Comparison of ENCODE assay signal across 8 mouse cellular contexts in genomic region chr4:105159531-105159870, GRCm38 (mm10). TPM values are rescaled to one million over a fixed set of nuclear protein-coding genes. Genes with fewer than 3 reads are reported as not detected.
DNase-seq lines count a peak whose midpoint lies in the region; ATAC-seq and TF ChIP-seq lines count a peak whose summit lies in the region.

No protein-coding gene starts in this region.

- no peak for TF ChIP-seq CTCF in ES-Bruce4 (IDR thresholded peaks at IDR 0.05; ENCODE audit: low read depth, low read length)
- TF ChIP-seq CTCF in heart, postnatal 0 days (IDR thresholded peaks at IDR 0.05; ENCODE audit: low read depth) = no peak

- peak overlapping the region; percentile 69 for H3K4me2 ChIP-seq in heart, postnatal 0 days (ENCODE audit: low read depth, low read length)
- H3K4me2 ChIP-seq in liver, embryonic 16.5 days (ENCODE audit: low read depth, low read length) = peak overlapping the region; percentile 58

- H3K36me3 ChIP-seq in heart, embryonic 10.5 days = 0 out of 2 replicates have a peak, but pooled peaks cover 12% of the 10 kb centered on the region
- peaks cover 12% of the 10 kb centered on the region for H3K36me3 ChIP-seq in ES-Bruce4 (ENCODE audit: control insufficient read depth, insufficient read depth, low read length, poor library complexity, severe bottlenecking)
- H3K36me3 ChIP-seq in heart, postnatal 0 days (replicated peaks; ENCODE audit: control insufficient read depth, insufficient read depth, low read length) = peaks cover 11% of the 10 kb centered on the region; the same call in 1 of the 2 replicates
- H3K36me3 ChIP-seq in liver, embryonic 16.5 days (ENCODE audit: control insufficient read depth, insufficient read depth) = peaks cover 3% of the 10 kb centered on the region; the same call in 1 of the 2 replicates

- peaks cover 18% of the 10 kb centered on the region for H3K4me1 ChIP-seq in heart, embryonic 10.5 days
- peaks cover 4% of the 10 kb centered on the region for H3K4me1 ChIP-seq in ES-Bruce4 (ENCODE audit: control insufficient read depth, insufficient read depth, low read length)
- H3K4me1 ChIP-seq in heart, postnatal 0 days (ENCODE audit: control insufficient read depth, insufficient read depth) = no peaks in the 10 kb centered on the region
- peaks cover 2% of the 10 kb centered on the region for H3K4me1 ChIP-seq in liver, embryonic 16.5 days (ENCODE audit: control insufficient read depth, low read depth, low read length)

- TF ChIP-seq POLR2A in ES-Bruce4 (IDR thresholded peaks at IDR 0.05; ENCODE audit: insufficient read depth, low read length) = no peak

- peak overlapping the region; percentile 93 for H3K9ac ChIP-seq in ES-Bruce4 (ENCODE audit: low read depth, poor library complexity, severe bottlenecking)
- H3K9ac ChIP-seq in heart, postnatal 0 days (replicated peaks; ENCODE audit: low read depth, low read length) = no peak overlapping the region
- H3K9ac ChIP-seq in liver, embryonic 16.5 days (ENCODE audit: low read depth, low read length) = no peak overlapping the region

- H3K27me3 ChIP-seq in heart, embryonic 10.5 days (ENCODE audit: insufficient read depth, poor library complexity, severe bottlenecking) = peaks cover 3% of the 10 kb centered on the region; the same call in 1 of the 2 replicates
- no peaks in the 10 kb centered on the region for H3K27me3 ChIP-seq in ES-Bruce4 (ENCODE audit: control insufficient read depth, insufficient read depth, low read length, poor library complexity, severe bottlenecking)
- H3K27me3 ChIP-seq in heart, postnatal 0 days (ENCODE audit: control insufficient read depth, insufficient read depth, low read length) = no peaks in the 10 kb centered on the region
- H3K27me3 ChIP-seq in liver, embryonic 16.5 days (ENCODE audit: control insufficient read depth, insufficient read depth, low read depth, low read length) = peaks cover 21% of the 10 kb centered on the region

- DNase-seq in heart, embryonic 10.5 days (ENCODE audit: low spot score) = no peak
- DNase-seq in heart, adult 8-10 months (ENCODE audit: low spot score) = no peak
- DNase-seq in heart, postnatal 0 days (ENCODE audit: low spot score) = no peak
- DNase-seq in adrenal gland, postnatal 25 days = no peak
- no peak for DNase-seq in gastrocnemius, postnatal 14 days
- DNase-seq in MN1 (ENCODE audit: low spot score) = no peak

- no peak for ATAC-seq in heart, postnatal 0 days (ENCODE audit: insufficient read depth, low read depth)
- ATAC-seq in liver, embryonic 16.5 days (ENCODE audit: low read depth) = no peak

- no peak; the same call in 1 of the 2 replicates for TF ChIP-seq EP300 in ES-Bruce4 (IDR thresholded peaks at IDR 0.05; ENCODE audit: insufficient read depth, low read depth, low read length)
- no peak for TF ChIP-seq EP300 in heart, postnatal 0 days (IDR thresholded peaks at IDR 0.05; ENCODE audit: low read depth)

- no peak overlapping the region for H3K27ac ChIP-seq in heart, embryonic 10.5 days
- no peak overlapping the region for H3K27ac ChIP-seq in ES-Bruce4 (ENCODE audit: insufficient read depth, low read length)
- no peak overlapping the region for H3K27ac ChIP-seq in heart, postnatal 0 days (ENCODE audit: low read depth)
- H3K27ac ChIP-seq in liver, embryonic 16.5 days (ENCODE audit: low read length) = no peak overlapping the region

- intact Hi-C loops in gastrocnemius, postnatal 14 days (cut with DNase I; ENCODE audit: low total_unique reads) = loop anchor here (5.0 to 10.0 kb wide), 2 partner anchors 68 to 755 kb away; no protein-coding TSS in a partner anchor

- 31% methylated on average over 6 of the region's 6 CpGs for WGBS in heart, embryonic 10.5 days
- WGBS in heart, postnatal 0 days = 47% methylated on average over 6 of the region's 6 CpGs
- 45% methylated on average over 6 of the region's 6 CpGs for WGBS in liver, embryonic 16.5 days (ENCODE audit: insufficient replicate concordance)

- peak overlapping the region; percentile 97 for H3K4me3 ChIP-seq in heart, embryonic 10.5 days
- H3K4me3 ChIP-seq in ES-Bruce4 (ENCODE audit: low read depth, low read length) = peak overlapping the region; percentile 91
- H3K4me3 ChIP-seq in heart, postnatal 0 days (ENCODE audit: low read depth, low read length) = peak overlapping the region; percentile 92
- peak overlapping the region; percentile 67 for H3K4me3 ChIP-seq in liver, embryonic 16.5 days (ENCODE audit: low read depth, low read length)

- no peaks in the 10 kb centered on the region for H3K9me3 ChIP-seq in heart, embryonic 10.5 days
- no peaks in the 10 kb centered on the region for H3K9me3 ChIP-seq in ES-Bruce4 (replicated peaks; ENCODE audit: control insufficient read depth, insufficient read depth, low read length, poor library complexity, severe bottlenecking)
- no peaks in the 10 kb centered on the region for H3K9me3 ChIP-seq in heart, postnatal 0 days (replicated peaks; ENCODE audit: control insufficient read depth, low read length)
- no peaks in the 10 kb centered on the region for H3K9me3 ChIP-seq in liver, embryonic 16.5 days (replicated peaks; ENCODE audit: control insufficient read depth, low read length)

RNA-seq across cellular contexts. Expression of gene Plpp3, which starts 2.4 kb away (rescaled TPM):
- polyA plus RNA-seq in heart, embryonic 10.5 days (2016; fragmentation: Nextera tagmentation; extraction: Ambion mirVana) = 22.9 and 38.5 TPM in 2 replicates
- total RNA-seq in heart, adult 8-10 months (2022) = 10 to 100 TPM; 51.8 to 58.4 (median 54.5) TPM
- polyA plus RNA-seq in ES-Bruce4 (2011; ENCODE audit: insufficient read depth, insufficient read length, low read depth, missing spikeins) = 16.1 and 17.5 TPM in 2 replicates
- total RNA-seq in heart, postnatal 0 days (2014; rRNA removed; ENCODE audit: low replicate concordance) = 57.0 and 65.5 TPM in 2 replicates
- 56.4 and 64.1 TPM in 2 replicates for polyA plus RNA-seq in heart, postnatal 0 days (2015; fragmentation: Nextera tagmentation; extraction: Ambion mirVana)
- polyA plus RNA-seq in liver, embryonic 16.5 days (2015; fragmentation: Nextera tagmentation; extraction: Ambion mirVana) = 18.0 and 21.2 TPM in 2 replicates
- 340 and 406 TPM in 2 replicates for total RNA-seq in adrenal gland, postnatal 25 days (2021)
- total RNA-seq in gastrocnemius, postnatal 14 days (2021) = 10 to 100 TPM; 62.1 to 63.0 TPM

RNA-seq across cellular contexts. Expression of gene Prkaa2, which starts 49.8 kb away (rescaled TPM):
- polyA plus RNA-seq in heart, embryonic 10.5 days (2016; fragmentation: Nextera tagmentation; extraction: Ambion mirVana) = 21.2 and 40.2 TPM in 2 replicates
- 10 to 100 TPM; 77.3 to 89.7 (median 87.0) TPM for total RNA-seq in heart, adult 8-10 months (2022)
- polyA plus RNA-seq in ES-Bruce4 (2011; ENCODE audit: insufficient read depth, insufficient read length, low read depth, missing spikeins) = 12.3 and 14.0 TPM in 2 replicates
- total RNA-seq in heart, postnatal 0 days (2014; rRNA removed; ENCODE audit: low replicate concordance) = 64.3 and 83.6 TPM in 2 replicates
- 32.5 and 35.6 TPM in 2 replicates for polyA plus RNA-seq in heart, postnatal 0 days (2015; fragmentation: Nextera tagmentation; extraction: Ambion mirVana)
- 0.37 and 0.47 TPM in 2 replicates for polyA plus RNA-seq in liver, embryonic 16.5 days (2015; fragmentation: Nextera tagmentation; extraction: Ambion mirVana)
- total RNA-seq in adrenal gland, postnatal 25 days (2021) = 11.7 and 13.2 TPM in 2 replicates
- 10 to 100 TPM; 88.8 to 96.3 TPM for total RNA-seq in gastrocnemius, postnatal 14 days (2021)
